Mouse (Mus musculus): ENCODE results near the gene Vmn1r179.

- TF ChIP-seq CTCF (IDR thresholded peaks at IDR 0.05; ENCODE audit: insufficient read depth, low read depth, low read length) (no peak), POLR2A (IDR thresholded peaks at IDR 0.05; ENCODE audit: insufficient read depth, low read depth, low read length) (no peak)
Observed at GRCm38 (mm10) chr7:23950332-23950731, 23.6 kb downstream of the Vmn1r179 start, which contains the start of gene Vmn1r180.

Data from olfactory bulb, adult 2 months (tissue).